Mouse (Mus musculus) embryonic facial prominence, embryonic 10.5 days (tissue): ENCODE results near the gene Dab2. TPM values are rescaled to one million over a fixed set of nuclear protein-coding genes. Genes with fewer than 3 reads are reported as not detected.

ENCODE experiments used
- DNase-seq: peaks from one replicate; pipeline ENCODE4 v3.0.0-alpha.2; 2017; ENCODE audit warnings: low spot score
- H3K27ac ChIP-seq: fragments of 300-500 bp; sonication (generic); replicated peaks from 2 replicates; pipeline ENCODE4 v1.5.1; 2016; ENCODE audit warnings: mild to moderate bottlenecking
- H3K27me3 ChIP-seq: fragments of 300-500 bp; sonication (generic); replicated peaks from 2 replicates; pipeline ENCODE4 v1.6.1; 2016; ENCODE audit warnings: low read depth, mild to moderate bottlenecking; ENCODE audit not compliant: poor library complexity, severe bottlenecking
- H3K36me3 ChIP-seq: fragments of 300-500 bp; sonication (generic); replicated peaks from 2 replicates; pipeline ENCODE4 v1.6.1; 2016; ENCODE audit warnings: mild to moderate bottlenecking, moderate library complexity
- H3K4me1 ChIP-seq: fragments of 300-500 bp; sonication (generic); 2 replicates; pipeline ENCODE4 v1.6.1; 2016
- H3K4me3 ChIP-seq: fragments of 300-500 bp; sonication (generic); 2 replicates; pipeline ENCODE4 v1.5.1; 2016; ENCODE audit warnings: mild to moderate bottlenecking, moderate library complexity
- H3K9me3 ChIP-seq: fragments of 300-500 bp; sonication (generic); 2 replicates; pipeline ENCODE4 v1.6.1; 2016; ENCODE audit warnings: mild to moderate bottlenecking
- WGBS: fragments of 180-500 bp; shearing (Covaris S2); methylation state at CpG from one replicate; pipeline ENCODE4 v1.1.7; 2016; 5-methylcytosine and 5-hydroxymethylcytosine counted together
- polyA plus RNA-seq: library from polyadenylated mRNA; unstranded; fragments of >200 nt; fragmentation: Nextera tagmentation; extraction: Ambion mirVana; gene quantifications from 2 replicates; pipeline ENCODE4 v1.2.1, GENCODE M21; 2016

Gene Dab2
- polyA plus RNA-seq, 1 experiment from 2014 or later, result 47.5 TPM

DNA sequence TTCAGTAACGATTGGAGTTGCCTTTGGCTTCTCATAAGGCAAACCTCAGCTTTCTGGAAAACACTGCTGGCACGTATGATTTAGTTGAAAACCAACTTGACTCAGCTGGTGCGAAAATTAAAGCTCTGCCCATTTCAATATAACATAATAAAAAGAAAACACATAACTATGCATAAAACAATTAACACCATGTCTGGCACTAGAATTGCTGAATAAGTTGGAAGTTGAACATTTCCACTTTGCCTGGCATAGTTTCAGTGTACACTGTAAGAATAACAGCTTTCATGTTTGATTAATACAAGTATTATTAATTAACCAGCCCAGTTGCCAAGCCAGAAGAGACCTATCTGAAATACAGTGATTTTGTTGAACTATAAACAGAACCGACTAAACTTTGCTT, 2.6 kb downstream of the Dab2 start:
- DNase-seq, result no peak
- 90% methylated on average over 4 of the region's 4 CpGs for WGBS

GRCm38 (mm10) chr15:6303822-6304221, 4.2 kb downstream of the Dab2 start:
- DNase-seq, result no peak
- no peaks in the 10 kb centered on the region for H3K4me1 ChIP-seq
- H3K9me3 ChIP-seq, result no peaks in the 10 kb centered on the region
- H3K27ac ChIP-seq, result no peak overlapping the region
- no peaks in the 10 kb centered on the region for H3K36me3 ChIP-seq
- WGBS, result 83% methylated on average over 2 of the region's 2 CpGs
- no peaks in the 10 kb centered on the region for H3K27me3 ChIP-seq
- no peak overlapping the region for H3K4me3 ChIP-seq

More for the DNA sequence above, 2.6 kb downstream of the Dab2 start:
- Histone ChIP-seq H3K27me3 (no peaks in the 10 kb centered on the region), H3K9me3 (no peaks in the 10 kb centered on the region), H3K4me1 (no peaks in the 10 kb centered on the region), H3K27ac (no peak overlapping the region), H3K4me3 (no peak overlapping the region), H3K36me3 (no peaks in the 10 kb centered on the region)

DNA sequence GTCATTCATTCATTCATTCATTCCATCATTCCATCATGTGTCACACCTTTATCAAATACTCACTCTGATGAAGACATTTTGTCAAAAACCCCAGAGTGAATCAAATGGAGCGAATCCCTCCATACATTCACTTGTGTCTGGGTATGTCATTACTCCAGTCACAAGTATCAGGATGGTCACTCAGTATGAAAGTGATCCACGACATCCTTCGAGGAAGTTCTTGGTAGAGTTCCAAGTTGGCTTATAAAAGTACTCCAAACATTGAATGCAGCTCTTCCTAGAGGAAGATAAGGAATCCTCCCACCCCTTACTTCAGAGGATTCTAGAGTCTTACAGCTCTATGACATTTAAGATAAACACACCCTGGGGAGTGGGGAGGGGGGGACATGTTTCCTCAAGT, 10.0 kb downstream of the Dab2 start:
- no peaks in the 10 kb centered on the region for H3K9me3 ChIP-seq
- 91% methylated on average over 3 of the region's 3 CpGs for whole genome bisulfite sequencing
- H3K27ac ChIP-seq, result no peak overlapping the region
- DNase-seq, result no peak
- no peak overlapping the region for H3K4me3 ChIP-seq
- no peaks in the 10 kb centered on the region for H3K36me3 ChIP-seq
- no peaks in the 10 kb centered on the region for H3K4me1 ChIP-seq
- no peaks in the 10 kb centered on the region for H3K27me3 ChIP-seq

DNA sequence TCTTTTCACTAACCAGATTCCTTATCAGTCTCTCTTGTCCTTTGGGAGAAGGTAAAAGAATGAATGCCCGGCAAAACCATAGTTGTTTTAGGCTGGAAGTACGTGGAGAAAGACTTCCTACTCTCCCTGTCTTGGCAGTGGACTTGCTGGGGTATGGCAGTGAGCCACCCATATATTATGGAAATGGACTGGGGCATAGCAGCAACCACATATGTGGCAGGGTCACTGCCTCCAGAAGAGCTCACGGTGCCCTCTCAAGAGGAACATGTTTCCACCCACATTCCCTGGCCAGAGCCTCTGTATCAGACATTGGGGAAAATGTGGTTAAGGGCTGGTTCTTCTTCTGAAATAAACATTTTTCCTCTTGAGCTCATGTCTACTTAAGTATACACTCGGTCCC, 10.8 kb downstream of the Dab2 start:
- WGBS, result 87% methylated on average over 4 of the region's 4 CpGs
- no peak overlapping the region for H3K4me3 ChIP-seq
- H3K36me3 ChIP-seq, result no peaks in the 10 kb centered on the region
- no peaks in the 10 kb centered on the region for H3K9me3 ChIP-seq
- no peaks in the 10 kb centered on the region for H3K4me1 ChIP-seq
- no peak for DNase-seq
- H3K27ac ChIP-seq, result no peak overlapping the region
- H3K27me3 ChIP-seq, result no peaks in the 10 kb centered on the region

GRCm38 (mm10) chr15:6312396-6312795, 12.8 kb downstream of the Dab2 start:
- no peaks in the 10 kb centered on the region for H3K9me3 ChIP-seq
- no peak overlapping the region for H3K4me3 ChIP-seq
- H3K4me1 ChIP-seq, result no peaks in the 10 kb centered on the region
- no peaks in the 10 kb centered on the region for H3K27me3 ChIP-seq
- no peak for DNase-seq
- WGBS, result 95% methylated on average over 3 of the region's 3 CpGs
- no peaks in the 10 kb centered on the region for H3K36me3 ChIP-seq
- no peak overlapping the region for H3K27ac ChIP-seq

- H3K36me3 ChIP-seq, result no peaks in the 10 kb centered on the region
- peaks cover 23% of the 10 kb centered on the region for H3K4me1 ChIP-seq
- H3K27ac ChIP-seq, result no peak overlapping the region
- DNase-seq, result no peak
- no peaks in the 10 kb centered on the region for H3K9me3 ChIP-seq
- WGBS, result 93% methylated on average over 6 of the region's 6 CpGs
- H3K27me3 ChIP-seq, result no peaks in the 10 kb centered on the region
- H3K4me3 ChIP-seq, result no peak overlapping the region
These were observed 19.8 kb downstream of the Dab2 start for GRCm38 (mm10) chr15:6319352-6319751.

DNA sequence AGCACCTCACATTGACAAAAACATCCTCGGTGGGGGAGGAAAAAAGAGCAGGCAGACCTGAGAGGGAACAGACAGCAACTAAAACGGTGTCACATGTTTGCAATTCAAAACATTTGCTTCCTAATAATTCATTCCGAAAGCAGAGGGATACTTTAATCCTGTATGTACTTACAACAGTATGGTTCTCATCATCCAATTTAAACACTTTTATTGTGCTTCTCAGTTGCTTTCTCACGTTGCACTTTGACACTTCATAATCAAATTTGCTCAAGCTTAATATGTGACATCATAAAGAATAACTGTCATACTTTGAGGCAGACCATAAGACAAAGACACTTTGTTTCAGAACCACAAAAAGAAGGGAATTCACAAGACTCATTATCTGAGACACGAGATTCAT, 20.9 kb downstream of the Dab2 start:
- WGBS, result 41% methylated on average over 5 of the region's 5 CpGs
- no peak overlapping the region for H3K4me3 ChIP-seq
- no peak for DNase-seq
- H3K4me1 ChIP-seq, result peaks cover 23% of the 10 kb centered on the region
- no peaks in the 10 kb centered on the region for H3K9me3 ChIP-seq
- no peaks in the 10 kb centered on the region for H3K36me3 ChIP-seq
- H3K27ac ChIP-seq, result no peak overlapping the region
- H3K27me3 ChIP-seq, result no peaks in the 10 kb centered on the region

GRCm38 (mm10) chr15:6321263-6321662, 21.7 kb downstream of the Dab2 start:
- WGBS, result 79% methylated on average over 4 of the region's 4 CpGs
- H3K27me3 ChIP-seq, result no peaks in the 10 kb centered on the region
- H3K4me1 ChIP-seq, result peaks cover 23% of the 10 kb centered on the region

DNA sequence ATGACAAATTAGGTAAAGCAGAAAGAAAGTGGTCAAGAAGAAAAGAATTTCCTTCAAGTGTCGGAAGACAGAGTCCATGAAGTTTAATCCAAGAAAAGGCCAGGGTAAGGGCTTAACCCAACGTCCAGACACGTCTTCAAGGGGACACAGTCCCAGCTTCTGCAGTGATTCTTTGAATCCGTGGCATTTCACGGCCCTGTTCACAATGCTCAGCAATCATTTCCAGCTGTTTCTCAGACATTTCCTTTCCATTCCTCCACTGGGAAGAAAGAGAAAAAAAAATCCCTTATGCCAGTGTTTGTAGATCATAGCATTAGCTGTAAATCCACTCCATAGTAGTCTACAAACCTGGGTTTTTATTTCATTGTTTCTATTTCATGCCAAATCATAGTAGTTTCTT, 22.7 kb downstream of the Dab2 start:
- Histone ChIP-seq H3K27ac (no peak overlapping the region; the same call in 1 of the 2 replicates), H3K9me3 (no peaks in the 10 kb centered on the region), H3K27me3 (no peaks in the 10 kb centered on the region), H3K4me3 (no peak overlapping the region), H3K36me3 (no peaks in the 10 kb centered on the region), H3K4me1 (peaks cover 23% of the 10 kb centered on the region)
- 32% methylated on average over 5 of the region's 5 CpGs for WGBS
- DNase-seq, result no peak

More at GRCm38 (mm10) chr15:6321263-6321662, 21.7 kb downstream of the Dab2 start:
- no peak overlapping the region for H3K27ac ChIP-seq
- no peak overlapping the region for H3K4me3 ChIP-seq
- H3K36me3 ChIP-seq, result no peaks in the 10 kb centered on the region
- no peaks in the 10 kb centered on the region for H3K9me3 ChIP-seq
- DNase-seq, result no peak

DNA sequence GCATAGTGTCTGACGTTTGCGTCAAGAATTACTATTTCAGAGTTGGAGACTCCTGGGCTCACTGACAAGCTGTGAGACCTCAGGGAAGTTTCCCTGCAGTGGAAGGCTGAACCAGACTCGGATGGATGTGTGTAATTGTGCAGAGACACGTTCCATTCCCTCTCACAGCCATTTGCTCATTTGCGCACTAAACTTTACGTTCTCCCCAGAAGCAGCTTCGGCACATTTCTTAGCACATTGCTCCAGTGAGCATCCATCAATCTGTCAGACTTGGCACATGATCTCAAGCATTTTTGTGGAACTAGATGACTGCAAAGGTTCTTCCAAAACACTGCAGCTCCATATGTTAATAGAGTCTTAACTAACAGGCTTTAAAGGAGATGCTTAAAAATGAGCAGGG, 24.0 kb downstream of the Dab2 start:
- Histone ChIP-seq H3K36me3 (no peaks in the 10 kb centered on the region), H3K9me3 (no peaks in the 10 kb centered on the region), H3K27me3 (no peaks in the 10 kb centered on the region), H3K4me3 (no peak overlapping the region), H3K27ac (no peak overlapping the region), H3K4me1 (peaks cover 23% of the 10 kb centered on the region)
- WGBS, result 85% methylated on average over 7 of the region's 7 CpGs
- no peak for DNase-seq

DNA sequence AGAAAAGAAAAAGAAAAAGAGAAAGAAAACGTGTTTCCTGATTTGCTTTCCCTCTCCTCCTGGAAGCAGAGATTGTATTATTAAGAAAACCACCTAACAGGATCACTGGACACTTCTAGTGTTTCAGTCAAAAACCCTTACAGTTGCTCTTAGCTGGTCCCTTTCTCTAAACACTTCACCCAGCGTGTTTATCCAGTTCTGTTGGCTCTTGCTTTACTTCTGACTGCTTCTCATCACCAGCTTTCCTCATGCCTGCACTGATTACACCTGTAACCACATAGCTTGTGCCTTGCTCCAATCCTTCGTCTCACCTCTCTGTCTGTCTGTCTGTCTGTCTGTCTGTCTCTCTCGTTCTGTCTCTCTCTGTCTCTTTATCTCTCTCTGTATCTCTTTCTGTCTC, 25.9 kb downstream of the Dab2 start:
- Histone ChIP-seq H3K27ac (no peak overlapping the region), H3K27me3 (no peaks in the 10 kb centered on the region), H3K4me1 (peaks cover 19% of the 10 kb centered on the region), H3K4me3 (no peak overlapping the region), H3K9me3 (no peaks in the 10 kb centered on the region), H3K36me3 (no peaks in the 10 kb centered on the region)
- DNase-seq, result no peak
- 85% methylated on average over 4 of the region's 4 CpGs for WGBS

DNA sequence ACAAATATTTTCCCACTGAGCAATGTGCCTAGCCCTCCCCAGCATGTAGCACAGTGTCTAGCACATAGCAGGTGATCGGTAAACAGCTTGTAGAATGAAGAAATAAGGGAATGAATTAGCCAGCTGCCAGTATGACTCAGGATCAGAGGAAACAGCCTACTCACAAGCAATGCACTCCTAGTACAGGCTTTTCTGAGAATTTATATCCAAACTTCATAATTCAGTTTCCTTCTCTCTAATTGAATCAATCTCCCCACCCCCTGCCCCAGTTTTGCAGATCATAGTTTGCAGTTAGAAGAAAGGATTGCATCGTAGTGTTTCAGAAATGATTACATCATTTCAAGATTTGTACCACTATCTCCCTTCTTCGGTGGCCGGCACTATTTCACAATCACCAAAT, 26.4 kb downstream of the Dab2 start:
- H3K9me3 ChIP-seq, result no peaks in the 10 kb centered on the region
- WGBS, result 86% methylated on average over 4 of the region's 4 CpGs
- no peak overlapping the region for H3K4me3 ChIP-seq
- no peaks in the 10 kb centered on the region for H3K36me3 ChIP-seq
- no peaks in the 10 kb centered on the region for H3K27me3 ChIP-seq
- H3K27ac ChIP-seq, result no peak overlapping the region
- DNase-seq, result no peak
- H3K4me1 ChIP-seq, result peaks cover 13% of the 10 kb centered on the region

DNA sequence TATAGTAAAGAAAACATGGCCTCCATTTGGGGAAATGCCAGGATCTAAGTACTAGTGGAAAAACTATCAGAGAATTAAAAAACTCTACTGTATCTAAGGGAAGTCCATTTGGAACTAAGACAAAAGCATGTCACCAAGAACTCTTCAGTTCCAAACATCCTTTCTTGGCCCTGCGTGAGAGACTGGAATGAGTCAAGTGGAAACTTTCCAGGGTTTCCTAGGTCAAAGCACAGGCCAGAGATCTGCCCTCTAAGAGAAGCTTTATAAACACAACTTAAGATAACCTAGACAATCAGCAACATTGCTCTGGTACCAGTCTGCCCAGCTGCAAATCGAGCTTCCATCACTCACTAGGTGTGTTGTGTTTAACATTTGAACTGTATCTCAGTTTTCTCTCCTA, 31.8 kb downstream of the Dab2 start:
- Histone ChIP-seq H3K4me1 (no peaks in the 10 kb centered on the region), H3K9me3 (no peaks in the 10 kb centered on the region), H3K4me3 (no peak overlapping the region), H3K36me3 (no peaks in the 10 kb centered on the region), H3K27me3 (no peaks in the 10 kb centered on the region), H3K27ac (no peak overlapping the region)
- 72% methylated on average over 2 of the region's 2 CpGs for WGBS
- DNase-seq, result no peak

- H3K4me3 ChIP-seq, result no peak overlapping the region
- WGBS, result 90% methylated on average over 1 of the region's 1 CpGs
- no peaks in the 10 kb centered on the region for H3K27me3 ChIP-seq
- H3K4me1 ChIP-seq, result 0 out of 2 replicates have a peak, but pooled peaks cover 5% of the 10 kb centered on the region
- no peaks in the 10 kb centered on the region for H3K9me3 ChIP-seq
- H3K36me3 ChIP-seq, result no peaks in the 10 kb centered on the region
- H3K27ac ChIP-seq, result no peak overlapping the region
- no peak for DNase-seq
These were observed 35.1 kb downstream of the Dab2 start for GRCm38 (mm10) chr15:6334664-6335206.
